Mouse (Mus musculus) hindbrain, embryonic 12.5 days (tissue): ENCODE results near the gene Esr2. TPM values are rescaled to one million over a fixed set of nuclear protein-coding genes. Genes with fewer than 3 reads are reported as not detected.
"Not testable (repeated sequence)": the region's sequence is repeated elsewhere in the genome, so short reads cannot be mapped to it uniquely, and the experiment has no call there.

Experiments used
- ATAC-seq: fragments of 200-750 bp; cut with Nextera tagmentation; 2 replicates; pipeline ENCODE4 v1.8.0; 2017; ENCODE audit warnings: moderate TSS enrichment; ENCODE audit not compliant: low FRiP score
- H3K27ac ChIP-seq: fragments of 300-500 bp; sonication (generic); 2 replicates; pipeline ENCODE4 v1.5.1; 2016; ENCODE audit warnings: mild to moderate bottlenecking
- H3K27me3 ChIP-seq: fragments of 300-500 bp; sonication (generic); 2 replicates; pipeline ENCODE4 v1.6.1; 2016; ENCODE audit warnings: mild to moderate bottlenecking
- H3K36me3 ChIP-seq: fragments of 300-500 bp; sonication (generic); 2 replicates; pipeline ENCODE4 v1.6.1; 2016; ENCODE audit warnings: mild to moderate bottlenecking
- H3K4me1 ChIP-seq: fragments of 300-500 bp; sonication (generic); 2 replicates; pipeline ENCODE4 v1.6.1; 2016
- H3K4me2 ChIP-seq: fragments of 300-500 bp; sonication (generic); replicated peaks from 2 replicates; pipeline ENCODE4 v1.6.1; 2016; ENCODE audit warnings: mild to moderate bottlenecking
- H3K4me3 ChIP-seq: fragments of 300-500 bp; sonication (generic); 2 replicates; pipeline ENCODE4 v1.5.1; 2016; ENCODE audit warnings: mild to moderate bottlenecking
- H3K9ac ChIP-seq: fragments of 300-500 bp; sonication (generic); 2 replicates; pipeline ENCODE4 v1.6.1; 2016; ENCODE audit warnings: mild to moderate bottlenecking, moderate library complexity
- H3K9me3 ChIP-seq: fragments of 300-500 bp; sonication (generic); replicated peaks from 2 replicates; pipeline ENCODE4 v1.6.1; 2016; ENCODE audit warnings: mild to moderate bottlenecking
- WGBS: fragments of 180-500 bp; shearing (Covaris S2); methylation state at CpG from one replicate; pipeline ENCODE4 v1.1.7; 2016; 5-methylcytosine and 5-hydroxymethylcytosine counted together
- polyA plus RNA-seq: library from polyadenylated mRNA; unstranded; fragments of >200 nt; fragmentation: Nextera tagmentation; extraction: Ambion mirVana; gene quantifications from 2 replicates; pipeline ENCODE4 v1.2.1, GENCODE M21; 2016

Esr2 gene
- polyA plus RNA-seq, 1 experiment from 2014 or later: 0.22 TPM

GRCm38 (mm10) chr12:76186473-76186872 is 9.4 kb upstream of the Esr2 start:
- no peak for ATAC-seq
- Histone ChIP-seq H3K9ac (no peak overlapping the region), H3K4me3 (no peak overlapping the region), H3K4me1 (no peaks in the 10 kb centered on the region), H3K27me3 (no peaks in the 10 kb centered on the region), H3K36me3 (no peaks in the 10 kb centered on the region), H3K4me2 (no peak overlapping the region), H3K27ac (no peak overlapping the region), H3K9me3 (no peaks in the 10 kb centered on the region)
- 90% methylated on average over 1 of the region's 1 CpGs for WGBS

GRCm38 (mm10) chr12:76185167-76185816 is 8.2 kb upstream of the Esr2 start:
- Histone ChIP-seq H3K27ac (no peak overlapping the region), H3K4me2 (no peak overlapping the region), H3K4me3 (no peak overlapping the region), H3K9ac (no peak overlapping the region), H3K4me1 (no peaks in the 10 kb centered on the region), H3K27me3 (no peaks in the 10 kb centered on the region), H3K9me3 (no peaks in the 10 kb centered on the region), H3K36me3 (no peaks in the 10 kb centered on the region)
- ATAC-seq: no peak
- whole genome bisulfite sequencing: 78% methylated on average over 10 of the region's 10 CpGs

GRCm38 (mm10) chr12:76184271-76184670 is 7.2 kb upstream of the Esr2 start:
- Histone ChIP-seq H3K9ac (no peak overlapping the region), H3K4me2 (no peak overlapping the region), H3K36me3 (no peaks in the 10 kb centered on the region), H3K27me3 (no peaks in the 10 kb centered on the region), H3K9me3 (no peaks in the 10 kb centered on the region), H3K4me3 (no peak overlapping the region), H3K27ac (no peak overlapping the region), H3K4me1 (no peaks in the 10 kb centered on the region)
- no peak for ATAC-seq
- 74% methylated on average over 6 of the region's 6 CpGs for WGBS

- Histone ChIP-seq H3K36me3 (no peaks in the 10 kb centered on the region), H3K4me2 (no peak overlapping the region), H3K9me3 (no peaks in the 10 kb centered on the region), H3K4me1 (no peaks in the 10 kb centered on the region), H3K27me3 (no peaks in the 10 kb centered on the region), H3K9ac (no peak overlapping the region), H3K27ac (no peak overlapping the region), H3K4me3 (no peak overlapping the region)
- no peak for ATAC-seq
- 93% methylated on average over 6 of the region's 6 CpGs for WGBS
These were observed 5.8 kb upstream of the Esr2 start for GRCm38 (mm10) chr12:76182831-76183230.

GRCm38 (mm10) chr12:76181471-76181870 is 4.4 kb upstream of the Esr2 start:
- H3K4me1 ChIP-seq: no peaks in the 10 kb centered on the region
- WGBS: 68% methylated on average over 8 of the region's 8 CpGs
- H3K27me3 ChIP-seq: peaks cover 7% of the 10 kb centered on the region
- H3K9me3 ChIP-seq: no peaks in the 10 kb centered on the region
- no peak for ATAC-seq
- no peaks in the 10 kb centered on the region for H3K36me3 ChIP-seq
- no peak overlapping the region for H3K27ac ChIP-seq
- no peak overlapping the region for H3K4me3 ChIP-seq
- no peak overlapping the region for H3K4me2 ChIP-seq
- no peak overlapping the region for H3K9ac ChIP-seq

GRCm38 (mm10) chr12:76180442-76180841 is 3.4 kb upstream of the Esr2 start:
- H3K27me3 ChIP-seq: peaks cover 7% of the 10 kb centered on the region
- no peak overlapping the region for H3K4me3 ChIP-seq
- H3K4me2 ChIP-seq: no peak overlapping the region
- H3K36me3 ChIP-seq: no peaks in the 10 kb centered on the region
- no peak for ATAC-seq
- H3K9ac ChIP-seq: no peak overlapping the region
- H3K27ac ChIP-seq: no peak overlapping the region
- 75% methylated on average over 6 of the region's 6 CpGs for WGBS
- no peaks in the 10 kb centered on the region for H3K9me3 ChIP-seq
- H3K4me1 ChIP-seq: no peaks in the 10 kb centered on the region

- H3K4me3 ChIP-seq: no peak overlapping the region
- H3K9me3 ChIP-seq: no peaks in the 10 kb centered on the region
- no peaks in the 10 kb centered on the region for H3K4me1 ChIP-seq
- no peak overlapping the region for H3K27ac ChIP-seq
- no peak overlapping the region for H3K4me2 ChIP-seq
- H3K36me3 ChIP-seq: no peaks in the 10 kb centered on the region
- WGBS: 59% methylated on average over 4 of the region's 4 CpGs
- H3K27me3 ChIP-seq: peaks cover 7% of the 10 kb centered on the region
- no peak for ATAC-seq
- H3K9ac ChIP-seq: no peak overlapping the region
These were observed 2.5 kb upstream of the Esr2 start for GRCm38 (mm10) chr12:76179527-76179926.

- H3K4me1 ChIP-seq: no peaks in the 10 kb centered on the region
- ATAC-seq: no peak
- H3K4me2 ChIP-seq: no peak overlapping the region
- WGBS: 87% methylated on average over 5 of the region's 5 CpGs
- no peak overlapping the region for H3K27ac ChIP-seq
- no peak overlapping the region for H3K9ac ChIP-seq
- no peak overlapping the region for H3K4me3 ChIP-seq
- no peaks in the 10 kb centered on the region for H3K9me3 ChIP-seq
- H3K36me3 ChIP-seq: no peaks in the 10 kb centered on the region
- H3K27me3 ChIP-seq: peaks cover 7% of the 10 kb centered on the region
These were observed 2.0 kb upstream of the Esr2 start for GRCm38 (mm10) chr12:76179051-76179450.

- 39% methylated on average over 16 of the region's 16 CpGs for WGBS
- no peaks in the 10 kb centered on the region for H3K36me3 ChIP-seq
- H3K9ac ChIP-seq: no peak overlapping the region
- peak overlapping the region; percentile 95 for H3K4me2 ChIP-seq
- H3K4me1 ChIP-seq: no peaks in the 10 kb centered on the region
- no peaks in the 10 kb centered on the region for H3K9me3 ChIP-seq
- ATAC-seq: no peak
- H3K4me3 ChIP-seq: no peak overlapping the region
- H3K27me3 ChIP-seq: peaks cover 7% of the 10 kb centered on the region
- H3K27ac ChIP-seq: no peak overlapping the region
These were observed 932 bp upstream of the Esr2 start for GRCm38 (mm10) chr12:76177864-76178518.

- WGBS: 56% methylated on average over 5 of the region's 5 CpGs
- Histone ChIP-seq H3K4me3 (no peak overlapping the region), H3K27ac (no peak overlapping the region), H3K4me2 (no peak overlapping the region), H3K9ac (no peak overlapping the region), H3K36me3 (no peaks in the 10 kb centered on the region), H3K4me1 (0 out of 2 replicates have a peak, but pooled peaks cover 4% of the 10 kb centered on the region), H3K9me3 (no peaks in the 10 kb centered on the region), H3K27me3 (no peaks in the 10 kb centered on the region)
- no peak for ATAC-seq
These were observed 11.4 kb downstream of the Esr2 start for GRCm38 (mm10) chr12:76165641-76166040.

GRCm38 (mm10) chr12:76152389-76152788 is 24.7 kb downstream of the Esr2 start:
- not testable (repeated sequence) for H3K36me3 ChIP-seq, H3K4me1 ChIP-seq, H3K27ac ChIP-seq, H3K9me3 ChIP-seq, H3K27me3 ChIP-seq, ATAC-seq
- WGBS: 20% methylated on average over 30 of the region's 30 CpGs
- peak overlapping the region; percentile 39 for H3K4me3 ChIP-seq
- peak overlapping the region; percentile 59 for H3K9ac ChIP-seq
- H3K4me2 ChIP-seq: peak overlapping the region; percentile 65

GRCm38 (mm10) chr12:76136701-76137100 is 40.4 kb downstream of the Esr2 start:
- H3K27me3 ChIP-seq: no peaks in the 10 kb centered on the region
- H3K9ac ChIP-seq: no peak overlapping the region
- H3K4me2 ChIP-seq: no peak overlapping the region
- 44% methylated on average over 6 of the region's 6 CpGs for WGBS
- no peak overlapping the region for H3K27ac ChIP-seq
- no peak for ATAC-seq
- H3K4me3 ChIP-seq: no peak overlapping the region
- H3K36me3 ChIP-seq: no peaks in the 10 kb centered on the region
- no peaks in the 10 kb centered on the region for H3K9me3 ChIP-seq
- 0 out of 2 replicates have a peak, but pooled peaks cover 2% of the 10 kb centered on the region for H3K4me1 ChIP-seq

- not testable (repeated sequence) for H3K27ac ChIP-seq, H3K4me1 ChIP-seq, H3K4me2 ChIP-seq, H3K9ac ChIP-seq, H3K4me3 ChIP-seq, H3K36me3 ChIP-seq, H3K27me3 ChIP-seq, ATAC-seq, H3K9me3 ChIP-seq
- 85% methylated on average over 9 of the region's 9 CpGs for WGBS
These were observed 44.0 kb downstream of the Esr2 start for GRCm38 (mm10) chr12:76133081-76133480.
